Comparison of ENCODE assay signal across 22 mouse cellular contexts in genomic region chr1:97599101-97599500, GRCm38 (mm10).
A peak's percentile ranks its signal among the peaks of the same experiment; 100 is the strongest.
DNase-seq lines count a peak whose midpoint lies in the region; ATAC-seq lines count a peak whose summit lies in the region.
"Had no signal": no experiment of that assay in that cellular context is flagged by ENCODE, and none has a peak within 500 bp of the region (broad histone marks: within the 10 kb centered on the region; RNA-seq: fewer than 3 reads in every experiment).

No protein-coding gene starts in this region.

- H3K27me3 ChIP-seq in kidney, embryonic 16.5 days (ENCODE audit: insufficient read depth, low read length): no peaks in the 10 kb centered on the region
- H3K27me3 ChIP-seq: CH12.LX; embryonic facial prominence, embryonic 13.5 days; forebrain, embryonic 13.5 days; heart, embryonic 13.5 days; hindbrain, embryonic 12.5 days had no signal

- no peak overlapping the region for H3K4me2 ChIP-seq in kidney, embryonic 16.5 days (replicated peaks; ENCODE audit: low read depth, low read length)
- H3K4me2 ChIP-seq: embryonic facial prominence, embryonic 13.5 days; forebrain, embryonic 13.5 days; heart, embryonic 13.5 days; hindbrain, embryonic 12.5 days had no signal

- H3K4me1 ChIP-seq in kidney, embryonic 16.5 days (ENCODE audit: insufficient read depth, low read length): no peaks in the 10 kb centered on the region
- H3K4me1 ChIP-seq: embryonic facial prominence, embryonic 13.5 days; forebrain, embryonic 13.5 days; heart, embryonic 13.5 days; hindbrain, embryonic 12.5 days had no signal

- peak; percentile 7 for DNase-seq in adrenal gland, postnatal 10 days
- no peak for DNase-seq in adrenal gland, postnatal 4 days (ENCODE audit: low spot score in 2 of 2)
- peak; percentile 30 for DNase-seq in kidney, adult 9 months
- peak; percentile 26 to 38 for DNase-seq in kidney, postnatal 36 days
- no peak for DNase-seq in kidney, postnatal 4 days
- DNase-seq in NIH3T3 (ENCODE audit: low read depth): peak; percentile 28
- DNase-seq in frontal cortex, postnatal 36 days (ENCODE audit: low spot score in 2 of 2): no peak
- DNase-seq: cerebellum, adult 18-20 months; cerebellum, adult 9-11 months; cerebellum, postnatal 36 days; forebrain, postnatal 0 days; gastrocnemius, adult 2 months; gastrocnemius, postnatal 25 days; heart, postnatal 4 days had no signal

- no peak overlapping the region for H3K9ac ChIP-seq in kidney, embryonic 16.5 days (replicated peaks; ENCODE audit: low read length)
- H3K9ac ChIP-seq: embryonic facial prominence, embryonic 13.5 days; forebrain, embryonic 13.5 days; forebrain, postnatal 0 days; heart, embryonic 13.5 days; hindbrain, embryonic 12.5 days had no signal

- no peaks in the 10 kb centered on the region for H3K36me3 ChIP-seq in kidney, embryonic 16.5 days (ENCODE audit: insufficient read depth, low read length)
- H3K36me3 ChIP-seq: embryonic facial prominence, embryonic 13.5 days; heart, embryonic 13.5 days; hindbrain, embryonic 12.5 days had no signal

- no peak overlapping the region for H3K27ac ChIP-seq in kidney, embryonic 16.5 days (ENCODE audit: low read length)
- H3K27ac ChIP-seq: embryonic facial prominence, embryonic 13.5 days; forebrain, embryonic 13.5 days; gastrocnemius, adult 2 months; heart, embryonic 13.5 days; hindbrain, embryonic 12.5 days had no signal

- no peak overlapping the region for H3K4me3 ChIP-seq in kidney, embryonic 16.5 days (ENCODE audit: low read length)
- H3K4me3 ChIP-seq: embryonic facial prominence, embryonic 13.5 days; forebrain, embryonic 13.5 days; gastrocnemius, adult 2 months; heart, embryonic 13.5 days; hindbrain, embryonic 12.5 days had no signal

- no peak for ATAC-seq in kidney, embryonic 16.5 days (ENCODE audit: low FRiP score, low TSS enrichment)
- ATAC-seq: forebrain, embryonic 13.5 days; forebrain, postnatal 0 days; hindbrain, embryonic 16.5 days; inflammation-experienced regulatory T-cells, adult 6 months had no signal

- 44% methylated on average over 3 of the region's 3 CpGs for WGBS in kidney, embryonic 16.5 days

- no peaks in the 10 kb centered on the region for H3K9me3 ChIP-seq in kidney, embryonic 16.5 days (ENCODE audit: low read length)
- H3K9me3 ChIP-seq: embryonic facial prominence, embryonic 13.5 days; forebrain, embryonic 13.5 days; heart, embryonic 13.5 days; hindbrain, embryonic 12.5 days had no signal

Comparison
In these comparisons a context has a peak if more than half of its experiments do, and no peak if none do; other contexts are left out.
1. DNase-seq: peak in adrenal gland, postnatal 10 days (single experiment), kidney, adult 9 months (single experiment), kidney, postnatal 36 days (2 of 2) and NIH3T3 (single experiment); none in adrenal gland, postnatal 4 days (0 of 2), kidney, postnatal 4 days (0 of 2) and frontal cortex, postnatal 36 days (0 of 2).